11 mouse cellular contexts compared by ENCODE assay signal in the genomic region with DNA sequence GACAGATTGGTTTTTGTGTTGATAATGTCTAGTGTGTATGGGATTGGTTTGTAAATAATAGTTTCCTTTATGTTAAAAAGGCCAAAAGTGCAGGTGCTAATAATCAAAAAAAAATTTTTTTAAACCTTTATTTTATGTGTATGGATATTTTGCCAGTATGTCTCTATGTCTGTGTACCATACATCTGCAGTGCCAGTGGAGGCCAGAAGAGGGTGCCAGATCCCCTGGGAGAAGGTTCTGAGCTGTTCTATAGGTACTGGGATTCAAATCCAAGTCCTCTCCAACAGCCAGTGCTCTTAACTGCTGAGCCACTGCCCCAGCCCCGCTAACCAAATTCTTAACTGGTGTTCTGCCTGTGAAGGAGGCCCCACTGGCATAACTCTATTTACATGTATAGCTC. TPM values are rescaled to one million over a fixed set of nuclear protein-coding genes. Genes with fewer than 3 reads are reported as not detected.
DNase-seq lines count a peak whose midpoint lies in the region; ATAC-seq and TF ChIP-seq lines count a peak whose summit lies in the region.
"Had no signal": no experiment of that assay in that cellular context is flagged by ENCODE, and none has a peak within 500 bp of the region (broad histone marks: within the 10 kb centered on the region; RNA-seq: fewer than 3 reads in every experiment).

No protein-coding gene starts in this region.

- peak; percentile 78 for ATAC-seq in megakaryocyte progenitor cell, adult 5-6 weeks (replicated peaks; ENCODE audit: poor library complexity)
- ATAC-seq in activated CD4-positive, CD25-positive, alpha-beta regulatory T cell, adult 4 months, result no peak

- DNase-seq in adrenal gland, postnatal 10 days, result peak; percentile 34
- no peak for DNase-seq in adrenal gland, adult 8-10 months
- DNase-seq in left cerebral cortex, adult 2 months (ENCODE audit: extremely low spot score in 1 of 2, low spot score in 2 of 2), result no peak
- DNase-seq in left cerebral cortex, adult 11 months (ENCODE audit: low spot score), result no peak
- DNase-seq in adrenal gland, postnatal 36 days, result peak; percentile 27 to 43
- no peak for DNase-seq in layer of hippocampus, adult 18-20 months (ENCODE audit: low spot score in 2 of 2)

- no peak overlapping the region for H3K27ac ChIP-seq in left cerebral cortex, adult 2 months
- H3K27ac ChIP-seq: heart, embryonic 13.5 days; neural tube, embryonic 13.5 days had no signal

- intact Hi-C loops in left cerebral cortex, adult 2 months (cut with DNase I), result no loop called here

- TF ChIP-seq CTCF in left cerebral cortex, adult 2 months (IDR thresholded peaks at IDR 0.05), result peak; percentile 45

- no peak overlapping the region for H3K4me3 ChIP-seq in left cerebral cortex, adult 2 months
- H3K4me3 ChIP-seq: heart, embryonic 13.5 days; neural tube, embryonic 13.5 days had no signal

RNA-seq across cellular contexts. Expression of gene Dydc1, which starts 14.8 kb away (rescaled TPM):
- not detected for total RNA-seq in adrenal gland, postnatal 10 days (2021)
- total RNA-seq in adrenal gland, adult 8-10 months (2022), result under 1 TPM in 1 of 4 experiments, not detected in 3; 0.37 TPM
- total RNA-seq in left cerebral cortex, adult 2 months (2021), result not detected
- under 1 TPM in 1 of 2 experiments, not detected in 1; 0.49 TPM for total RNA-seq in adrenal gland, postnatal 36 days (2021)
- total RNA-seq in megakaryocyte progenitor cell, adult 5-6 weeks (2015), result not detected in 2 replicates
- total RNA-seq in megakaryocyte progenitor cell, adult 5-6 weeks (2017), result not detected in 2 replicates
- not detected for total RNA-seq in layer of hippocampus, adult 18-20 months (2021)
- not detected for polyA plus RNA-seq in activated CD4-positive, CD25-positive, alpha-beta regulatory T cell, adult 4 months (2017; shearing (Covaris generic))
- polyA plus RNA-seq: heart, embryonic 13.5 days; limb, embryonic 14.5 days; neural tube, embryonic 13.5 days had no signal

RNA-seq across cellular contexts. Expression of gene Mat1a, which starts 17.3 kb away (rescaled TPM):
- total RNA-seq in adrenal gland, postnatal 10 days (2021), result 100 to 1,000 TPM; 113 to 329 TPM
- total RNA-seq in adrenal gland, adult 8-10 months (2022), result 1 to 10 TPM in 1 of 4 experiments, under 1 TPM in 1, not detected in 2; 0.70 to 1.0 TPM
- not detected for total RNA-seq in left cerebral cortex, adult 2 months (2021)
- total RNA-seq in adrenal gland, postnatal 36 days (2021), result under 1 TPM in 1 of 2 experiments, not detected in 1; 0.53 TPM
- total RNA-seq in megakaryocyte progenitor cell, adult 5-6 weeks (2015), result not detected in 2 replicates
- total RNA-seq in megakaryocyte progenitor cell, adult 5-6 weeks (2017), result not detected in 2 replicates
- total RNA-seq in layer of hippocampus, adult 18-20 months (2021), result not detected
- not detected for polyA plus RNA-seq in activated CD4-positive, CD25-positive, alpha-beta regulatory T cell, adult 4 months (2017; shearing (Covaris generic))
- polyA plus RNA-seq: limb, embryonic 14.5 days; neural tube, embryonic 13.5 days had no signal

RNA-seq across cellular contexts. Expression of gene Dydc2, which starts 18.5 kb away (rescaled TPM):
- total RNA-seq in adrenal gland, postnatal 10 days (2021), result not detected
- 1 to 10 TPM in 3 of 4 experiments, under 1 TPM in 1; 0.93 to 2.4 (median 1.6) TPM for total RNA-seq in adrenal gland, adult 8-10 months (2022)
- 1 to 10 TPM in 1 of 2 experiments, under 1 TPM in 1; 0.75 to 1.2 TPM for total RNA-seq in left cerebral cortex, adult 2 months (2021)
- under 1 TPM; 0.36 to 0.53 TPM for total RNA-seq in adrenal gland, postnatal 36 days (2021)
- not detected in 2 replicates for total RNA-seq in megakaryocyte progenitor cell, adult 5-6 weeks (2015)
- not detected in 2 replicates for total RNA-seq in megakaryocyte progenitor cell, adult 5-6 weeks (2017)
- 1 to 10 TPM in 1 of 2 experiments, under 1 TPM in 1; 0.71 to 1.6 TPM for total RNA-seq in layer of hippocampus, adult 18-20 months (2021)
- not detected for polyA plus RNA-seq in activated CD4-positive, CD25-positive, alpha-beta regulatory T cell, adult 4 months (2017; shearing (Covaris generic))
- polyA plus RNA-seq: limb, embryonic 14.5 days; neural tube, embryonic 13.5 days had no signal

RNA-seq across cellular contexts. Expression of gene Sftpa1, which starts 44.1 kb away (rescaled TPM):
- under 1 TPM; 0.42 to 0.55 TPM for total RNA-seq in adrenal gland, postnatal 10 days (2021)
- total RNA-seq in adrenal gland, adult 8-10 months (2022), result 1 to 10 TPM in 1 of 4 experiments, under 1 TPM in 3; 0.18 to 1.0 (median 0.44) TPM
- not detected for total RNA-seq in left cerebral cortex, adult 2 months (2021)
- under 1 TPM; 0.26 to 0.46 TPM for total RNA-seq in adrenal gland, postnatal 36 days (2021)
- total RNA-seq in megakaryocyte progenitor cell, adult 5-6 weeks (2015), result not detected in 2 replicates
- total RNA-seq in megakaryocyte progenitor cell, adult 5-6 weeks (2017), result not detected in 2 replicates
- not detected for total RNA-seq in layer of hippocampus, adult 18-20 months (2021)
- not detected for polyA plus RNA-seq in activated CD4-positive, CD25-positive, alpha-beta regulatory T cell, adult 4 months (2017; shearing (Covaris generic))
- polyA plus RNA-seq: limb, embryonic 14.5 days had no signal

Comparison
In these comparisons a context has a peak if more than half of its experiments do, and no peak if none do; other contexts are left out.
1. DNase-seq: peak in adrenal gland, postnatal 10 days (single experiment) and adrenal gland, postnatal 36 days (2 of 2); none in adrenal gland, adult 8-10 months (single experiment), left cerebral cortex, adult 2 months (0 of 2), left cerebral cortex, adult 11 months (single experiment) and layer of hippocampus, adult 18-20 months (0 of 2).
2. RNA of gene Mat1a, which starts 17.3 kb away (total RNA-seq): 113 to 329 TPM in adrenal gland, postnatal 10 days; 0.70 to 1.0 TPM in adrenal gland, adult 8-10 months, 0.53 TPM in adrenal gland, postnatal 36 days, not detected in left cerebral cortex, adult 2 months, not detected in megakaryocyte progenitor cell, adult 5-6 weeks and not detected in layer of hippocampus, adult 18-20 months; every median in the first group is over 10 times any median in the second.